Mouse (Mus musculus) hematopoietic stem cell, adult 5-6 weeks (primary cell): ENCODE measurements around the gene Iqgap2. TPM values are rescaled to one million over a fixed set of nuclear protein-coding genes. Genes with fewer than 3 reads are reported as not detected.

ENCODE experiments used
- ATAC-seq, 2 experiments: fragments of 125-278 bp in 1 of 2; replicated peaks in 1 of 2; 2 replicates each; pipeline ENCODE4 v1.8.0; 2016 to 2017; ENCODE audit warnings: inconsistent platforms in 2 of 2, mild to moderate bottlenecking in 2 of 2, moderate number of reproducible peaks in 2 of 2, low read depth in 1 of 2, moderate TSS enrichment in 1 of 2; ENCODE audit not compliant: low FRiP score in 2 of 2, poor library complexity in 2 of 2, severe bottlenecking in 2 of 2, insufficient read depth in 1 of 2, low TSS enrichment in 1 of 2
- total RNA-seq: library from RNA; stranded (forward); fragments of 172-1452, 232-1000 nt; gene quantifications from 2 replicates; pipeline ENCODE4 v1.2.3, GENCODE M21; 2017

Gene Iqgap2
- total RNA-seq, 1 experiment from 2014 or later: 234 TPM

- 0 out of 4 replicates have a peak, but pooled peaks of 1 of the 2 experiments have one; percentile 7 for ATAC-seq
Measured at GRCm38 (mm10) chr13:95634451-95634850, 257.3 kb downstream of the Iqgap2 start.

- ATAC-seq: no peak
Measured at GRCm38 (mm10) chr13:95633384-95633783, 258.3 kb downstream of the Iqgap2 start.

- no peak for ATAC-seq
Measured at GRCm38 (mm10) chr13:95632144-95632543, 259.6 kb downstream of the Iqgap2 start.

- ATAC-seq: no peak
Measured at GRCm38 (mm10) chr13:95630747-95631146, 261.0 kb downstream of the Iqgap2 start.

- no peak for ATAC-seq
Measured at GRCm38 (mm10) chr13:95629751-95630150, 262.0 kb downstream of the Iqgap2 start.

- no peak for ATAC-seq
Measured at GRCm38 (mm10) chr13:95626696-95627095, 265.0 kb downstream of the Iqgap2 start.

- ATAC-seq: no peak
Measured at GRCm38 (mm10) chr13:95623042-95623441, 268.7 kb downstream of the Iqgap2 start.

GRCm38 (mm10) chr13:95621563-95621962 is 270.2 kb downstream of the Iqgap2 start:
- ATAC-seq: no peak

- no peak for ATAC-seq
Measured at GRCm38 (mm10) chr13:95618859-95619258, 272.9 kb downstream of the Iqgap2 start.

GRCm38 (mm10) chr13:95618309-95618712 is 273.4 kb downstream of the Iqgap2 start, which contains the start of gene F2r:
Gene F2r (minus strand): TSS chr13:95618487.
- ATAC-seq: peak; percentile 92 to 96

GRCm38 (mm10) chr13:95617671-95618171 is 274.0 kb downstream of the Iqgap2 start:
- ATAC-seq: no peak

GRCm38 (mm10) chr13:95617082-95617670 is 274.5 kb downstream of the Iqgap2 start:
- no peak for ATAC-seq

- no peak for ATAC-seq
Measured at GRCm38 (mm10) chr13:95616512-95616911, 275.2 kb downstream of the Iqgap2 start.

- no peak for ATAC-seq
Measured at GRCm38 (mm10) chr13:95614757-95615156, 277.0 kb downstream of the Iqgap2 start.

- no peak for ATAC-seq
Measured at GRCm38 (mm10) chr13:95612243-95612642, 279.5 kb downstream of the Iqgap2 start.

GRCm38 (mm10) chr13:95611752-95612151 is 280.0 kb downstream of the Iqgap2 start:
- ATAC-seq: no peak

GRCm38 (mm10) chr13:95610786-95611562 is 280.7 kb downstream of the Iqgap2 start:
- no peak for ATAC-seq

GRCm38 (mm10) chr13:95609088-95609420 is 282.7 kb downstream of the Iqgap2 start:
- ATAC-seq: no peak
